Mouse (Mus musculus) lung, adult 2 months (tissue): Measurements from ENCODE around the gene Bmi1.

Experiments
- CTCF ChIP-seq: fragments of 200-500 bp; IDR thresholded peaks from 2 replicates; pipeline ENCODE4 v1.5.1; 2011; ENCODE audit warnings: mild to moderate bottlenecking, low read length, control low read depth; ENCODE audit not compliant: insufficient read depth
- POLR2A ChIP-seq: fragments of 200-500 bp; IDR thresholded peaks from 2 replicates; pipeline ENCODE4 v1.6.1; 2011; ENCODE audit warnings: low read depth, mild to moderate bottlenecking, control low read depth, low read length, borderline replicate concordance; ENCODE audit errors: extremely low read depth

- TF ChIP-seq CTCF (no peak), POLR2A (no peak)
Measured at GRCm38 (mm10) chr2:18674193-18674902, 2.5 kb upstream of the Bmi1 start.
